Mouse (Mus musculus) ES-E14 (cell line): ENCODE measurements around the gene Top2a. TPM values are rescaled to one million over a fixed set of nuclear protein-coding genes. Genes with fewer than 3 reads are reported as not detected.

Experiments
- DNase-seq: peaks from one replicate; pipeline ENCODE4 v3.0.0-alpha.2; 2013; ENCODE audit warnings: low read depth, low spot score
- H3K27ac ChIP-seq: 2 replicates; pipeline ENCODE4 v1.5.1; 2012; ENCODE audit warnings: low read depth, mild to moderate bottlenecking, low read length, moderate library complexity, mixed read lengths; ENCODE audit not compliant: poor library complexity, insufficient read depth, severe bottlenecking
- H3K36me3 ChIP-seq: 2 replicates; pipeline ENCODE4 v1.6.1; 2012; ENCODE audit warnings: mild to moderate bottlenecking, low read length, moderate library complexity, mixed read lengths; ENCODE audit not compliant: control insufficient read depth, poor library complexity, insufficient read depth, severe bottlenecking
- H3K4me1 ChIP-seq, 2 experiments: fragments of 150-350 bp in 1 of 2; sonication (generic) in 1 of 2; 2 replicates each; pipeline ENCODE4 v1.6.1; 2012; ENCODE audit warnings: low read length in 2 of 2, mild to moderate bottlenecking in 1 of 2, mixed read lengths in 1 of 2; ENCODE audit not compliant: control insufficient read depth in 2 of 2, insufficient read depth in 2 of 2, poor library complexity in 1 of 2
- H3K4me3 ChIP-seq, 2 experiments: fragments of 150-350 bp in 1 of 2; sonication (generic) in 1 of 2; 2 replicates each; pipeline ENCODE4 v1.5.1; 2012; ENCODE audit warnings: low read length in 2 of 2, low read depth in 1 of 2, mild to moderate bottlenecking in 1 of 2, mixed read lengths in 1 of 2; ENCODE audit not compliant: insufficient read depth in 1 of 2, poor library complexity in 1 of 2, severe bottlenecking in 1 of 2
- H3K9ac ChIP-seq: 2 replicates; pipeline ENCODE4 v1.6.1; 2012; ENCODE audit warnings: low read depth, mild to moderate bottlenecking, low read length, mixed read lengths; ENCODE audit not compliant: poor library complexity, insufficient read depth, severe bottlenecking
- H3K9me3 ChIP-seq: fragments of 150-350 bp; sonication (generic); 2 replicates; pipeline ENCODE4 v1.6.1; 2012; ENCODE audit warnings: low read depth, mild to moderate bottlenecking, low read length; ENCODE audit not compliant: control insufficient read depth, insufficient read depth
- CHD2 ChIP-seq: IDR thresholded peaks from 2 replicates; pipeline ENCODE4 v1.6.1; 2014; ENCODE audit warnings: mild to moderate bottlenecking, low read depth, low read length, inconsistent platforms
- HCFC1 ChIP-seq: IDR thresholded peaks from 2 replicates; pipeline ENCODE4 v1.6.1; 2012; ENCODE audit warnings: low read length, inconsistent platforms, borderline replicate concordance; ENCODE audit not compliant: insufficient read depth
- MAFK ChIP-seq: IDR thresholded peaks from 2 replicates; pipeline ENCODE4 v1.6.1; 2014; ENCODE audit warnings: mild to moderate bottlenecking, low read depth, low read length, inconsistent platforms; ENCODE audit not compliant: insufficient read depth
- ZC3H11A ChIP-seq: IDR thresholded peaks from 2 replicates; pipeline ENCODE4 v1.6.1; 2012; ENCODE audit warnings: low read depth, mild to moderate bottlenecking, inconsistent platforms, low read length, borderline replicate concordance
- ZNF384 ChIP-seq: IDR thresholded peaks from 2 replicates; pipeline ENCODE4 v1.6.1; 2012; ENCODE audit warnings: low read depth, low read length, inconsistent platforms
- in situ Hi-C, 2 experiments: fragments of 600-800 bp; cut with MboI; formaldehyde crosslinking; loops; one replicate each; pipeline ENCODE4 v1.15.1; 2025; ENCODE audit warnings: low sequenced_read_pairs in 2 of 2, inconsistent platforms in 1 of 2; ENCODE audit not compliant: unreplicated experiment in 2 of 2
- total RNA-seq: library from RNA; depleted of rRNA; stranded (reverse); fragments of 300-350 nt; gene quantifications from 2 replicates; pipeline ENCODE4 v1.2.3, GENCODE M21; 2012; rRNA removed

Top2a gene
- total RNA-seq, 1 experiment, result 353 TPM

DNA sequence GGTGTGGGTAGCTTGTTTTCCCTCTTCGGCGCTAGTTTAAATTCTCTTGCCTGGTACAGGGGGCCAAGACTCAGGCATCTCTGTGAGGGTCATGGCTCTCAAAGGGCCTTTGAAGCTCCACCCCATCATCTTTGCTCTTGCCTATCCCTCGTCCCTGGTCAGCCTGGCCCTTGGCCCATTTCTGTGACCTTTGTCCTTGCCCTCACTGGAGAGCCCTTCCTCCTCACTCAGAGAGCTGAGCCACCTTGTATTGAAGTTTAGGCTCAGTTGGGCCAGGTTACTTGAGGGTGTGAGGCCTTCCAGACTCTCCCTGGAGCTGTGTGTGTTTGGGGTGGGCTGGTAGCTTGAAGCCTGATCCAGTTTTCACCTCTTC, 78.4 kb downstream of the Top2a start:
- Histone ChIP-seq H3K4me1 (peaks cover 5 to 32% of the 10 kb centered on the region in 2 experiments; a peak in 2 of 4 replicates), H3K4me3 (no peak overlapping the region)

DNA sequence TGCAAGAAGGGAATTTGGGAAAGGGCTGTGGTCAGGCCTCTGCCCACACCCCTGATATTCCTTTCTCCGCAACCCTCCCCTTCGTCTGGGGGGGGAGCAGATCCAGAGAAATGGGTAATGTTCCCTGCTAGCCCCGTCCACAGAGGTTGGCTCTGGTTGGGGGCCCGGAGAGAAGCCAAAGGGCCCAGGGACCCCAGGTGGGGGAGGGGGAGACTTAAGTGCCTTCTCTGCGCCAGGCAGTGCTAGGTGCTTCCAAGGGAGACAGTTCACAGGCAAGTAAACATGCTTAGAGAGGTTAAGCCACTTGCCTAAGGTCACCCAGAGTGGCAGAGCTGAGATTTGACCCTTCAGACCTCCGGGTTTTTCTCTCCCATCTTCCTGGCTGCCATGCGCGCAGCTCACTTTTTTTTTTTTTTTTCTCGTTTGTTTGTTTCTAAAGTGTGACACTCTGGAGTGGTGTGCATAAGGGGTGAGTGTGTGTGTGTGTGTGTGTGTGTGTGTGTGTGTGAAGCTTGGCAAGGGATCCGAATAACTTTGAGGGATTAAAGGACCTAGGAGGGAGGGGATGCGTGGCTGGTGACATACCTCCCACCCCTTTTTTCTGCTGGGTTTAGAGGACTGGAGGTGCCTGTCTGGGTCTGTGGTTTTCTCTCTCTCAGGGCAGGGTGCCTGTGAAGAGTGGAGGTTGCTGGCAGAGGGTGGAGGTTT, 78.9 kb downstream of the Top2a start:
- H3K27ac ChIP-seq, result no peak overlapping the region
- TF ChIP-seq ZNF384 (0 out of 2 replicates have a peak, but pooled peaks have one; percentile 29), ZC3H11A (no peak), CHD2 (no peak), MAFK (no peak), HCFC1 (no peak)

More for the DNA sequence above, 78.4 kb downstream of the Top2a start:
- Histone ChIP-seq H3K9ac (no peak overlapping the region), H3K27ac (no peak overlapping the region), H3K9me3 (no peaks in the 10 kb centered on the region), H3K36me3 (peaks cover 5% of the 10 kb centered on the region; the same call in 1 of the 2 replicates)
- TF ChIP-seq CHD2, result no peak
- TF ChIP-seq MAFK, result no peak
- TF ChIP-seq HCFC1, result no peak
- no peak for DNase-seq
- in situ Hi-C loops, result no loop called here

GRCm38 (mm10) chr11:98943741-98944461, 80.1 kb downstream of the Top2a start:
- Histone ChIP-seq H3K9me3 (no peaks in the 10 kb centered on the region), H3K27ac (no peak overlapping the region), H3K4me1 (peaks cover 6 to 40% of the 10 kb centered on the region in 2 experiments; a peak in 3 of 4 replicates), H3K9ac (no peak overlapping the region), H3K36me3 (no peaks in the 10 kb centered on the region), H3K4me3 (no peak overlapping the region)
- in situ Hi-C loops, result no loop called here
- DNase-seq, result no peak
- TF ChIP-seq HCFC1, result no peak
- no peak for TF ChIP-seq ZNF384
- no peak for TF ChIP-seq MAFK
- TF ChIP-seq ZC3H11A, result no peak
- TF ChIP-seq CHD2, result no peak

More for the DNA sequence above, 78.9 kb downstream of the Top2a start:
- Histone ChIP-seq H3K9ac (no peak overlapping the region), H3K4me1 (peaks cover 5 to 35% of the 10 kb centered on the region in 2 experiments; a peak in 2 of 4 replicates), H3K9me3 (no peaks in the 10 kb centered on the region), H3K36me3 (no peaks in the 10 kb centered on the region), H3K4me3 (no peak overlapping the region)
- in situ Hi-C loops, result no loop called here
- DNase-seq, result no peak

Other genes starting within 250 kb of the Top2a start
- gene Nr1d1, start 248.9 kb downstream of the Top2a start, total RNA-seq, result 2.9 and 3.3 TPM in 2 replicates
- gene Msl1, start 228.7 kb downstream of the Top2a start, total RNA-seq, result 18.3 and 27.1 TPM in 2 replicates
- gene Casc3, start 219.3 kb downstream of the Top2a start, total RNA-seq, result 11.7 and 14.6 TPM in 2 replicates
- gene Rapgefl1, start 187.4 kb downstream of the Top2a start, total RNA-seq, result 0.98 and 1.4 TPM in 2 replicates
- gene Wipf2, start 160.6 kb downstream of the Top2a start, total RNA-seq, result 4.7 and 5.8 TPM in 2 replicates
- gene Cdc6, start 116.4 kb downstream of the Top2a start, total RNA-seq, result 32.7 and 51.3 TPM in 2 replicates
- gene Rara, start 96.4 kb downstream of the Top2a start, total RNA-seq, result 25.8 and 30.1 TPM in 2 replicates
- 0.27 and 1.7 TPM in 2 replicates for gene Gjd3, start 41.2 kb downstream of the Top2a start, total RNA-seq
- 31.5 and 38.8 TPM in 2 replicates for gene Igfbp4, start 17.1 kb upstream of the Top2a start, total RNA-seq
- gene Tns4, start 65.1 kb upstream of the Top2a start, total RNA-seq, result 1.1 and 1.2 TPM in 2 replicates
- gene Ccr7, start 130.9 kb upstream of the Top2a start, total RNA-seq, result 0.58 and 1.4 TPM in 2 replicates
- gene Smarce1, start 206.8 kb upstream of the Top2a start, total RNA-seq, result 85.4 and 130 TPM in 2 replicates
- gene Krt222, start 219.9 kb upstream of the Top2a start, total RNA-seq, result 0.11 and 0.22 TPM in 2 replicates